Mouse (Mus musculus) yolk sac, embryonic 10.5 days (tissue): ENCODE data around the gene Rsph9.

Source experiments
- DNase-seq: peaks from one replicate; pipeline ENCODE4 v3.0.0-alpha.2; 2017; ENCODE audit warnings: low spot score

Gene Rsph9

GRCm38 (mm10) chr17:46143578-46144423, at the start of gene Rsph9:
TSS of gene Rsph9 (minus strand) at chr17:46144216.
- peak; percentile 86 for DNase-seq

GRCm38 (mm10) chr17:46188829-46189228, 44.8 kb upstream of the Rsph9 start:
- DNase-seq = no peak

DNA sequence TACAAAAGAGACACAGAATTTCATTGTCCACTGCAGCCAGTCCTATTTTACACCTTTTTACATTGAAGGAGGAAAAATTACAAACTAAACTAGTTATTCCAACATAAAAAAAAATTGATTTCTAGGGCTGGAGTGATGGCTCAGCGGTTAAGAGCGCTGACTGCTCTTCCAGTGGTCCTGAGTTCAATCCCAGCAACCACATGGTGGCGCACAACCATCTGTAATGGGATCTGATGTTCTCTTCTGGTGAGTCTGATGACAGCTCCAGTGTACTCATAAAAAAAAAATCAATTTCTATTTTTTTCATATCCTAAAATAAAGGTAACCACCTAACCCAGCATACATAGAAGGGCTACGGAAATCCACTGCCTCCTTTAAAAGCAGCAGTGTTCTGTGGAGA, 38.3 kb upstream of the Rsph9 start:
- no peak for DNase-seq

DNA sequence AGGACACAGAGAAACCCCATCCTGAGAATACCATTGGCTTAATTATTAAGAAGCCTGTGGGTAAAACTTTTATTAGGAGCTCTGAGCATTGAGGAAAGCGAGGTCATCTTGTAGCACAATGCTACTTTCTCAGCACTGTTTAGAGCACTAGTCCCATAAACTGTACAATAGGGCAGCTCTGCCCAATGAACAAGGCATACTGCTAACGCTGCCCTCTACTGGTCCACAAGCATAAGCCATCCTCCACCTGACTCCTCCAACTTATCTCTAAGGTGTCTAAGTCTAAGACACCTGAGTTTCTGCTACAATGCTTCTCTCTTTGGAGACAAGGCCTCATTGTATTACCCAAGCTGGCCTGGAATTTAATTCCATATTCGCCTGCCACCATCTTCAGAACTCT, 26.5 kb upstream of the Rsph9 start:
- DNase-seq = peak; percentile 36

- no peak for DNase-seq
These were observed 24.8 kb upstream of the Rsph9 start for GRCm38 (mm10) chr17:46168768-46169167.

DNA sequence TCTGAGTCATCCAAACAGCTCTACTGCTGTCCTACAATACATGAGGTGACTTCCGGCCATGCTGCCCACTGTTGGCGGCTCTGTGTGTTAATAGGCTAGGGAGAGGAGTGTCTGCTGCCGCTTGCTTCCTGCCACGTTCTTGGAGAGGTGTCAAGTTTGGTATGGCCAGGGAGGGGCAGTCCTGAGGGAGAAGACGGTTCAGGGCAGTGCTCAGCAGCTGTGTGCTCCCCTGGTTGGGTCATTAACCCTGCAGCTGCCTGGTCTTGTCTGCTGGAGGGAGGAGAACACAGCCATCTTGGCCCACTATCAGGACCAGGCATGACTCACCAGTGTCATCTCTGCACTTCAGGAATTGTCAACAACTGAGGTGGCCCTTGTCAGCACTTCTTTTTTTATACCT, 24.3 kb upstream of the Rsph9 start:
- peak; percentile 67 for DNase-seq

GRCm38 (mm10) chr17:46167014-46167413, 23.0 kb upstream of the Rsph9 start:
- no peak for DNase-seq

- DNase-seq = no peak
These were observed 22.3 kb upstream of the Rsph9 start for GRCm38 (mm10) chr17:46166270-46166669.

- no peak for DNase-seq
These were observed 21.4 kb upstream of the Rsph9 start for GRCm38 (mm10) chr17:46165460-46165859.

GRCm38 (mm10) chr17:46164791-46165190, 20.8 kb upstream of the Rsph9 start:
- no peak for DNase-seq

- no peak for DNase-seq
These were observed 20.3 kb upstream of the Rsph9 start for GRCm38 (mm10) chr17:46164301-46164700.

GRCm38 (mm10) chr17:46162951-46163421, 19.0 kb upstream of the Rsph9 start:
- peak; percentile 76 for DNase-seq

DNA sequence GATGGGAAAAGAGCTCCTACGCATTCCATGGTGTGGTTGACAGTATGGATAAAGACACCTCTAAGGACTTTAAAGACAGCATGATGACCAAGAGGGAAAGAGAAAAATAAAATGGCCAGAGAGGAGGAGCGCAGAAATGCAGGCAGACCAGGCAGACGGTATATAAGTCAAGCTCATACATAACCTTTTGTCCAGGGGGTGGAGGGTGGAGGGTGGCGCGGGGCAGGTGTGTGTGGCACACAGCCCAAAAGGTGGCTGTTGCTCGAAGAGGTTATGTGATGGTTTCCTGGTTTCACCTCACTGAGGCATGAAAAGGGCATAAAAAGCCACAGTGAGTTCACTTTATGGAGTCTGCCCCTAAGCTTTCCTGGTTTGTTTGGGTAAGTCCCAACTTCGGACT, 18.5 kb upstream of the Rsph9 start:
- DNase-seq = peak; percentile 31

GRCm38 (mm10) chr17:46161710-46162109, 17.7 kb upstream of the Rsph9 start:
- DNase-seq = no peak

DNA sequence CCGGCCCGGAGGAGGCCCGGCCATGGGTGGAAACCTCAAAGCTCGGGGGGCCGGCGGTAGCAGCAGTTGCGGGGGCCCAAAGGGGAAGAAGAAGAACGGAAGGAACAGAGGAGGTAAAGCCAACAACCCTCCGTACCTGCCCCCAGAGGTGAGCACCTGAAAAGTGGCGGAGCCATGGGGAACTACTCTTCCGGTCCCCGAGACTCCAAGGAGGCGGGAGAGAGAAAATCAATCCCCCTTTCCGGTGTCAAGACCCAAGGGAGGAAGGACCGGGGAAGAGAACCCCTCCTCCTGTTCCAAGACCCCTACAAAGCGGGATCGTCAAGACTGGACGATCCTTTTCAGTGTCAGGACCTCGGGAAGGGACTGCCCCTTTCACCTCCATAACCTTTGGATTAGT, 17.2 kb upstream of the Rsph9 start:
- DNase-seq = no peak

DNA sequence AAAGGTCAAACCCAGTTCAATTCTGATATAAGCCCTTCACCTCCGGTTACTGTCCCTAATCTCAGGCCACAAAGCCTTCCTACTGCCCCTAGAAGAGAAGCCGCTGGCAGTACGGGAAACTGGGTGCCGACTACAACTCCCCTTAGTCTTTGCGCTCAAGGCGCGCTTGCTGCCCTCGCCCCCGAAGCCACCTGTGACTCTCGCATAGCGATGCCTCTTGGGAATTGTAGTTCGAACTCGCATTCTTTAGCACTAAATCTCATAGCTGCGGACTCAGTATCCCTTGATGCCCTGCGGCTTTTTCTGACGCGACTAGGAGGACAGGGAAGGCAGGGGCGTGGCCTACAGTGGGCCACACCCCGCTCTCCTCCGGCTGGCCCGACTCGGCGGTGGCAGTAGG, 16.7 kb upstream of the Rsph9 start, which contains the start of gene Gtpbp2:
Gene Gtpbp2, plus strand, starts transcription at position 347 of the 400 bp plus-strand sequence.
- DNase-seq = peak; percentile 97

- peak; percentile 94 for DNase-seq
These were observed 16.2 kb upstream of the Rsph9 start for GRCm38 (mm10) chr17:46160090-46160662.

GRCm38 (mm10) chr17:46159236-46159635, 15.2 kb upstream of the Rsph9 start:
- peak; percentile 36 for DNase-seq

- DNase-seq = no peak
These were observed 13.1 kb upstream of the Rsph9 start for GRCm38 (mm10) chr17:46157131-46157530.

DNA sequence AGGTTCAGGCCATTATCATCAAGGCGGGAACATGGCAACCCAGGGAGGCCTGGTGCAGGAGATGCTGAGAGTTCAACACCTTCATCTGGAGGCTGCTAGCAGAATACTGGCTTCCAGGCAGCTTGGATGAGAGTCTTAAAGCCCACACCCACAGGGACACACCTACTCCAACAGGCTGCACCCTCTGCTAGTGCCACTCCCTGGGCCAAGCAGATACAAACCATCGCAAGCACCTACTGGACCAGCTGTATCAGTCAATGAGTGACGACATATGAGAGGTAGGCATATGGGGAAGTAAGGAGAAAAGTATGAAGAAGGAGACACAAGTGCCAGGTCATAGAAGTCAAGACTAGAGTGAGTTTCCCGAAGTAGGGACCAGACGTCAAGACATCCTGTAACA, 12.7 kb upstream of the Rsph9 start:
- no peak for DNase-seq

DNA sequence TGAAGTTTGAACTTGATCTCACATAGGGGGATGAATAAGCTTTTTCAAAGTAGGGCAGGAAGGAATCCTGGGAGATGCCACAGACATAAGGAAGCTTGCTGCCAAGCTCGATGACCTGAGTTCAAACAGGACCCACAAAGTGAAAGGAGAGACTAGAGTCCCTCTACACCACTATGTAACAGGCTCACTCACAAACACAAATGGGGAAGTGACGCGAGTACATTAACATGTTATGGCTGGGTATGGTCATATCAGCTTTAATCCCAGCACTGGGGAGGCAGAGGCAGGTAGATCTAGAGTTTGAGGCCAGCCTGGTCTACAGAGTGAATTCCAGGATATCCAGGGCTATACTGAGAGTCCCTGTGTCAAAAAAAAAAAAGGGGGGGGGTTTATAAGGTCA, 10.3 kb upstream of the Rsph9 start:
- no peak for DNase-seq

GRCm38 (mm10) chr17:46152847-46153782, 9.1 kb upstream of the Rsph9 start, which contains the start of gene Mad2l1bp:
TSS of gene Mad2l1bp (minus strand) at chr17:46153553.
- peak; percentile 92 for DNase-seq
